Mouse (Mus musculus) embryonic facial prominence, embryonic 14.5 days (tissue): ENCODE data around the gene Lrrn1. TPM values are rescaled to one million over a fixed set of nuclear protein-coding genes. Genes with fewer than 3 reads are reported as not detected.
A peak's percentile ranks its signal among the peaks of the same experiment; 100 is the strongest.

Experiments used
- ATAC-seq: fragments of 200-750 bp; cut with Nextera tagmentation; 2 replicates; pipeline ENCODE4 v1.8.0; 2017; ENCODE audit warnings: low read depth, moderate number of reproducible peaks, moderate TSS enrichment
- DNase-seq: peaks from one replicate; pipeline ENCODE4 v3.0.0-alpha.2; 2015; ENCODE audit warnings: low spot score
- H3K27ac ChIP-seq: fragments of 300-500 bp; sonication (generic); replicated peaks from 2 replicates; pipeline ENCODE4 v1.5.1; 2014; ENCODE audit warnings: low read depth, mild to moderate bottlenecking, low read length, moderate library complexity
- H3K27me3 ChIP-seq: fragments of 300-500 bp; sonication (generic); replicated peaks from 2 replicates; pipeline ENCODE4 v1.6.1; 2014; ENCODE audit warnings: low read length; ENCODE audit not compliant: control insufficient read depth, insufficient read depth
- H3K36me3 ChIP-seq: fragments of 300-500 bp; sonication (generic); 2 replicates; pipeline ENCODE4 v1.6.1; 2014; ENCODE audit warnings: low read length, mixed read lengths; ENCODE audit not compliant: control insufficient read depth, insufficient read depth
- H3K4me1 ChIP-seq: fragments of 300-500 bp; sonication (generic); 2 replicates; pipeline ENCODE4 v1.6.1; 2014; ENCODE audit warnings: antibody characterized with exemption, low read length; ENCODE audit not compliant: control insufficient read depth, insufficient read depth
- H3K4me2 ChIP-seq: fragments of 300-500 bp; sonication (generic); 2 replicates; pipeline ENCODE4 v1.6.1; 2014; ENCODE audit warnings: low read depth, mild to moderate bottlenecking, low read length, moderate library complexity, mixed read lengths
- H3K4me3 ChIP-seq: fragments of 300-500 bp; sonication (generic); 2 replicates; pipeline ENCODE4 v1.5.1; 2014; ENCODE audit warnings: low read depth, mild to moderate bottlenecking, low read length
- H3K9ac ChIP-seq: fragments of 300-500 bp; sonication (generic); 2 replicates; pipeline ENCODE4 v1.6.1; 2014; ENCODE audit warnings: low read depth, mild to moderate bottlenecking, low read length, moderate library complexity, mixed read lengths
- H3K9me3 ChIP-seq: fragments of 300-500 bp; sonication (generic); 2 replicates; pipeline ENCODE4 v1.6.1; 2016; ENCODE audit warnings: low read length; ENCODE audit not compliant: control insufficient read depth
- WGBS: fragments of 180-500 bp; shearing (Covaris S2); extraction: QIAGEN DNeasy Blood & Tissue Kit; methylation state at CpG from one replicate; pipeline ENCODE4 v1.1.7; 2014; 5-methylcytosine and 5-hydroxymethylcytosine counted together
- polyA plus RNA-seq: library from polyadenylated mRNA; unstranded; fragments of >200 nt; fragmentation: Nextera tagmentation; extraction: Ambion mirVana; gene quantifications from 2 replicates; pipeline ENCODE4 v1.2.1, GENCODE M21; 2014

Lrrn1 gene
- polyA plus RNA-seq, 1 experiment from 2014 or later, result 71.5 TPM

DNA sequence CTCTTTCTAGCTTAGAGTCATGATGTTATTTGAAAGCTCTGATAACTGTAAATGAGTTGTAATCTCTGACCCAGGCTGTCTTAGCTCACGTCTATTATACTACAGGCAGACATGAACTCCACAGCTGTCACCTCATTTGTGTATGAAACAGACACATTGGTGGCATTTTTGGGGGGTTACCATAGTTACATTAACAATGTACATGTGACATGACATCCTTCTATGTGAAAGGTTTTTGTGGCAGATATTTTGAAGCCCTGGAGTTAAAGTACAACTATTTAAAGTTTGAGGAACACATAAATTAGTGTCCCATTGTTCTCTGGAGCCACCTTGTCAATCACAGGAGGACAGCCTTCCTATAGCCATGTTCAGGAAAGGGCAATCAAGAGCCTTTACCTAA, 5.0 kb downstream of the Lrrn1 start:
- WGBS, result 50% methylated on average over 1 of the region's 1 CpGs

GRCm38 (mm10) chr6:107536631-107537030, 7.1 kb downstream of the Lrrn1 start:
- Histone ChIP-seq H3K4me1 (no peaks in the 10 kb centered on the region), H3K36me3 (no peaks in the 10 kb centered on the region), H3K4me2 (no peak overlapping the region), H3K9ac (no peak overlapping the region), H3K9me3 (no peaks in the 10 kb centered on the region), H3K27ac (no peak overlapping the region), H3K27me3 (peaks cover 8% of the 10 kb centered on the region; the same call in 1 of the 2 replicates), H3K4me3 (no peak overlapping the region)
- 90% methylated on average over 4 of the region's 4 CpGs for WGBS
- DNase-seq, result no peak
- no peak for ATAC-seq

More for the DNA sequence above, 5.0 kb downstream of the Lrrn1 start:
- no peak for DNase-seq
- Histone ChIP-seq H3K4me2 (no peak overlapping the region), H3K9me3 (no peaks in the 10 kb centered on the region), H3K27me3 (peaks cover 8% of the 10 kb centered on the region; the same call in 1 of the 2 replicates), H3K9ac (no peak overlapping the region), H3K4me1 (no peaks in the 10 kb centered on the region), H3K36me3 (no peaks in the 10 kb centered on the region), H3K27ac (no peak overlapping the region), H3K4me3 (no peak overlapping the region)
- ATAC-seq, result no peak

- no peak for DNase-seq
- Histone ChIP-seq H3K4me2 (no peak overlapping the region), H3K36me3 (no peaks in the 10 kb centered on the region), H3K4me3 (no peak overlapping the region), H3K4me1 (no peaks in the 10 kb centered on the region), H3K27me3 (no peaks in the 10 kb centered on the region), H3K27ac (no peak overlapping the region), H3K9ac (no peak overlapping the region), H3K9me3 (no peaks in the 10 kb centered on the region)
- ATAC-seq, result no peak
- 86% methylated on average over 11 of the region's 11 CpGs for WGBS
These were observed 11.7 kb downstream of the Lrrn1 start for GRCm38 (mm10) chr6:107541222-107541621.

- no peak for DNase-seq
- Histone ChIP-seq H3K9me3 (no peaks in the 10 kb centered on the region), H3K4me2 (no peak overlapping the region), H3K36me3 (no peaks in the 10 kb centered on the region), H3K4me1 (no peaks in the 10 kb centered on the region), H3K4me3 (no peak overlapping the region), H3K27ac (no peak overlapping the region), H3K9ac (no peak overlapping the region), H3K27me3 (no peaks in the 10 kb centered on the region)
- ATAC-seq, result no peak
- 75% methylated on average over 4 of the region's 4 CpGs for WGBS
These were observed 12.3 kb downstream of the Lrrn1 start for GRCm38 (mm10) chr6:107541918-107542317.

GRCm38 (mm10) chr6:107546272-107546671, 16.7 kb downstream of the Lrrn1 start:
- Histone ChIP-seq H3K27ac (no peak overlapping the region), H3K4me1 (no peaks in the 10 kb centered on the region), H3K4me2 (no peak overlapping the region), H3K9me3 (no peaks in the 10 kb centered on the region), H3K27me3 (no peaks in the 10 kb centered on the region), H3K36me3 (no peaks in the 10 kb centered on the region), H3K9ac (no peak overlapping the region), H3K4me3 (no peak overlapping the region)
- DNase-seq, result no peak
- WGBS, result 79% methylated on average over 2 of the region's 2 CpGs
- ATAC-seq, result no peak

GRCm38 (mm10) chr6:107552511-107552910, 22.9 kb downstream of the Lrrn1 start:
- no peaks in the 10 kb centered on the region for H3K9me3 ChIP-seq
- no peak overlapping the region for H3K27ac ChIP-seq
- no peak overlapping the region for H3K9ac ChIP-seq
- H3K27me3 ChIP-seq, result no peaks in the 10 kb centered on the region
- WGBS, result 74% methylated on average over 1 of the region's 1 CpGs
- ATAC-seq (peak; percentile 41; the same call in 1 of the 2 replicates), DNase-seq (peak; percentile 79)
- H3K4me3 ChIP-seq, result no peak overlapping the region
- no peaks in the 10 kb centered on the region for H3K36me3 ChIP-seq
- H3K4me2 ChIP-seq, result no peak overlapping the region
- no peaks in the 10 kb centered on the region for H3K4me1 ChIP-seq

DNA sequence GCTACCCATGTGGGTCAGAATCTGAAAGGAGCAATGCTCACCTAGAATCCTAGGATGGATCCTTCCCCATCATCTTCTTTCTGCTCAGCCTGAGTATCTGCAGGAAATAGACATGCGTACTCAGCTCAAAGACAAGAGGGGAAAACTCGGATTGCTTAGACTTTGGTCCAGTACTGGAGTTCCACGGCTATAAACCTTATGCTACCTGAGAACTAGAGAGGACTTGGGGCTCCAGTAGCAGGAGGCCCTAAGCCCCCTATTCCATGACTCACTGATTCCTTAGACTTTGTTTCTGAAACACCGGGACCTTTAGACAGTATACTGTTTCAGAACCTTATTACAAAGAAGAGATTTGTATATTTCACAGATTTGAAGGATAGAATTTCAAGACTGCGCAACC, 25.8 kb downstream of the Lrrn1 start:
- whole genome bisulfite sequencing, result 75% methylated on average over 5 of the region's 5 CpGs
- H3K27ac ChIP-seq, result no peak overlapping the region
- H3K36me3 ChIP-seq, result no peaks in the 10 kb centered on the region
- no peaks in the 10 kb centered on the region for H3K27me3 ChIP-seq
- ATAC-seq, result no peak
- no peak overlapping the region for H3K4me2 ChIP-seq
- no peak overlapping the region for H3K4me3 ChIP-seq
- no peak for DNase-seq
- no peaks in the 10 kb centered on the region for H3K4me1 ChIP-seq
- H3K9me3 ChIP-seq, result no peaks in the 10 kb centered on the region
- no peak overlapping the region for H3K9ac ChIP-seq

DNA sequence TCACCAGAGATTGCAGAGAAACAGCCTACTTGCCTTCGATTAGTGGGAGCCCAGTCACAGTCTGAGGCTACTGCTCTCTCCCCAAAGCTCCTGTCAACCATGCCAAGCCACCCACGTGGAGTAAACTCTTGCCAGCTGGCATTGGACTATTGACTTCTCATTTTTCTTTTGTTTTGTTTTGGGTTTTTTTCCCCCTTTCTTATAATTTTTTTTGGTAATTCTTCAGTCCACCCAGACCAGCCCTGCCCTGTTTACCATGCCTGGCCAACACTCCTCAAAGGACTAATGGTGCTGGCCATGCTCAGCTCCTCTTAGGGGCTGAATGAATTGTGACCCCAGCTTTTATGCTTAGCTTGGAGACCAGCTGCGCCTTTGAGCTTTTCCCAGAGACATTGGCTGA, 27.4 kb downstream of the Lrrn1 start:
- no peak for DNase-seq
- Histone ChIP-seq H3K36me3 (no peaks in the 10 kb centered on the region), H3K4me1 (no peaks in the 10 kb centered on the region), H3K27me3 (no peaks in the 10 kb centered on the region), H3K4me2 (no peak overlapping the region), H3K4me3 (no peak overlapping the region), H3K27ac (no peak overlapping the region), H3K9ac (no peak overlapping the region), H3K9me3 (no peaks in the 10 kb centered on the region)
- no peak for ATAC-seq
- 66% methylated on average over 3 of the region's 3 CpGs for WGBS

DNA sequence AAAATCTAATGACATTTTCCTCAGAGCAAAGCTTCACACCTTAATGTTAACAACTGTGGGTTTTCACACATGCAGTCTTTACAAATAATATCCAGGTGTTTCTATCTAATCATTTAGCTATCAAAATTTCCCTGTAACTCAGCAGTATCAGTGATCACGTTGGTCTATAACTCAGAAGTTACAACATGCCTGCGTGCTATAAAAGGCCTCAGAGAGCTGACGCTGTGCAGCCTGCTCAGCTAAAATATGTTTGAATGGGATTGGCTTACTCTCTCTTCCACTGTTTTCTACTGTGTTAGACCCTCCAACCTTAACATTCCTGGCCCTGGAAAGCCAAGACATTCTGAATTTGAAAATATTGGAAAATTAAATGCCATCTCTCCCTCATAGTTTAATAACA, 28.2 kb downstream of the Lrrn1 start:
- H3K27ac ChIP-seq, result no peak overlapping the region
- no peak overlapping the region for H3K4me3 ChIP-seq
- no peak overlapping the region for H3K4me2 ChIP-seq
- H3K4me1 ChIP-seq, result no peaks in the 10 kb centered on the region
- ATAC-seq (no peak), DNase-seq (no peak)
- no peak overlapping the region for H3K9ac ChIP-seq
- no peaks in the 10 kb centered on the region for H3K36me3 ChIP-seq
- H3K27me3 ChIP-seq, result no peaks in the 10 kb centered on the region
- 87% methylated on average over 3 of the region's 3 CpGs for WGBS
- H3K9me3 ChIP-seq, result no peaks in the 10 kb centered on the region
